Mouse (Mus musculus) layer of hippocampus, adult 8-10 months (tissue): Measurements from ENCODE around the gene Zfp169. TPM values are rescaled to one million over a fixed set of nuclear protein-coding genes. Genes with fewer than 3 reads are reported as not detected.
A peak's percentile ranks its signal among the peaks of the same experiment; 100 is the strongest.

Source experiments
- DNase-seq, 2 experiments: peaks; one replicate each; pipeline ENCODE4 v3.0.0; 2022; ENCODE audit warnings: low spot score in 2 of 2
- total RNA-seq, 4 experiments: library from RNA; stranded (reverse); gene quantifications; 2 replicates each; pipeline ENCODE4 v1.2.4; 2022

Gene Zfp169
- 10 to 100 TPM; 21.4 to 27.6 (median 23.2) TPM for total RNA-seq

- DNase-seq = peak; percentile 85 to 92
These were observed at the start of gene Zfp169, which contains the start of gene A830005F24Rik for GRCm38 (mm10) chr13:48513003-48513929. Gene Zfp169 (minus strand): TSS chr13:48513451. Gene A830005F24Rik (plus strand): TSS chr13:48513570.

- DNase-seq = no peak
These were observed 49.1 kb upstream of the Zfp169 start for GRCm38 (mm10) chr13:48562336-48562735.

GRCm38 (mm10) chr13:48561481-48561880 is 48.2 kb upstream of the Zfp169 start:
- DNase-seq = no peak

GRCm38 (mm10) chr13:48555976-48556375 is 42.7 kb upstream of the Zfp169 start:
- DNase-seq = no peak

GRCm38 (mm10) chr13:48554552-48554951 is 41.3 kb upstream of the Zfp169 start:
- no peak for DNase-seq

GRCm38 (mm10) chr13:48553511-48553910 is 40.3 kb upstream of the Zfp169 start:
- no peak for DNase-seq

GRCm38 (mm10) chr13:48552181-48553090 is 39.2 kb upstream of the Zfp169 start:
- DNase-seq = peak; percentile 82 to 93

GRCm38 (mm10) chr13:48548296-48548695 is 35.0 kb upstream of the Zfp169 start:
- DNase-seq = no peak

- no peak for DNase-seq
These were observed 34.4 kb upstream of the Zfp169 start for GRCm38 (mm10) chr13:48547623-48548022.

- DNase-seq = peak; percentile 99 to 100
These were observed 33.2 kb upstream of the Zfp169 start for GRCm38 (mm10) chr13:48546330-48546917.

GRCm38 (mm10) chr13:48545476-48546281 is 32.4 kb upstream of the Zfp169 start:
- peak; percentile 94 to 95 for DNase-seq

- no peak for DNase-seq
These were observed 31.6 kb upstream of the Zfp169 start for GRCm38 (mm10) chr13:48544867-48545266.

- DNase-seq = no peak
These were observed 31.1 kb upstream of the Zfp169 start for GRCm38 (mm10) chr13:48544391-48544790.

- DNase-seq = no peak
These were observed 27.2 kb upstream of the Zfp169 start for GRCm38 (mm10) chr13:48540488-48540887.

GRCm38 (mm10) chr13:48533441-48533840 is 20.2 kb upstream of the Zfp169 start:
- DNase-seq = no peak

- no peak for DNase-seq
These were observed 18.2 kb upstream of the Zfp169 start for GRCm38 (mm10) chr13:48531448-48531847.

- DNase-seq = no peak
These were observed 17.4 kb upstream of the Zfp169 start for GRCm38 (mm10) chr13:48530685-48531084.

GRCm38 (mm10) chr13:48529028-48529427 is 15.8 kb upstream of the Zfp169 start:
- DNase-seq = no peak

GRCm38 (mm10) chr13:48528123-48528871 is 15.0 kb upstream of the Zfp169 start:
- DNase-seq = peak; percentile 67 to 73

GRCm38 (mm10) chr13:48525745-48526144 is 12.5 kb upstream of the Zfp169 start:
- no peak for DNase-seq
